Mouse (Mus musculus) heart, postnatal 0 days (tissue): ENCODE measurements around the gene Add2.

Source experiments
- CTCF ChIP-seq: IDR thresholded peaks from 2 replicates; pipeline ENCODE4 v1.5.1; 2016; ENCODE audit warnings: antibody characterized with exemption, control low read depth, low read depth
- EP300 ChIP-seq: IDR thresholded peaks from 2 replicates; pipeline ENCODE4 v1.6.1; 2016; ENCODE audit warnings: antibody characterized with exemption, low read depth

GRCm38 (mm10) chr6:86148518-86148917 lies 120.0 kb downstream of the Add2 start:
- TF ChIP-seq EP300 (no peak), CTCF (no peak)
